Mouse (Mus musculus) embryo, embryonic 11 days (tissue): ENCODE results near the gene Tmem136.
"Not testable (repeated sequence)": the region's sequence is repeated elsewhere in the genome, so short reads cannot be mapped to it uniquely, and the experiment has no call there.

Experiments used
- DNase-seq: peaks from one replicate; pipeline ENCODE4 v3.0.0-alpha.2; 2015

Gene Tmem136

DNA sequence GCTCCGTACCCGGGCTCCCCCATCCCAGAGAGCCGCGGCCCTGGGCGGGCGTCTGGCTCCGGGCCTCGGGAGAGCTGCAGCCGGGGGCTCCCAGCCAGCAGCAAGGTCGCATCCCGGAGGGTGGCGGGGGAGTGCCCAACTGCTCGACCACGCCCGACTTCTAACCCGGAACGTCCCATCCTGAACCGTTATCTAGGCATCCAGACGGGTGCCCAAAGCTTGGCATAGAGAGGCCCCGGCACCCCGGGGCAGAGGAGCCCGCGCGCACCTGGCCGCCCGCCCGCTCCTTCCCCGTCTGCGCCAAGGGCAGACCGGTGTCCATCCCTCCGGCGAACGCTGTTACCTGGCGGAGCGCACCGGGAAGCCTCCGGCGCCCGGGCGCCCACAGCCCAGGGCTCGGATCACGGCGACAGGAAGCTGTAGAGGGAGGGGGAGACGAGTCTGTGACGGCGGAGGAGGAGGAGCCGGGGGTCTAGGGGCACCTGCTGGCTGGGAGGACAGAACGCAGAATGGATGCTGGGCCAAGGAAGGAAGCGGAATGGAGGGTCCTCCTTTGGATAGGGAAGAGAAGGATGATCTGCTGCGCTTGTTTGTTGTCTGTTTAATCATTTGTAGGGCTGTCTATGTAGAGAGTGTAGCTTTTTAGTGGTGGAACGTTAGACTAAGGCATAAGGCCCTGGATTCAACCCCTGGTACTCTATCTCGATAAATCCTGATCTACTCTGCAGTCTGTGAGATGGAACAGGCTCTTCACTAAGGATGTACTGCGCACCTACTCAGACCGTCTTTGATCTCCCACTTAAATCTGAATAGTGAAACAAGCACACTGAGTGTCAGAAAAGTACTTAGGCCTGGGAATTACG, at the start of gene Tmem136:
Gene Tmem136 (minus strand): TSS at position 437 of the 863 bp plus-strand sequence.
- DNase-seq, result peak; percentile 86

DNA sequence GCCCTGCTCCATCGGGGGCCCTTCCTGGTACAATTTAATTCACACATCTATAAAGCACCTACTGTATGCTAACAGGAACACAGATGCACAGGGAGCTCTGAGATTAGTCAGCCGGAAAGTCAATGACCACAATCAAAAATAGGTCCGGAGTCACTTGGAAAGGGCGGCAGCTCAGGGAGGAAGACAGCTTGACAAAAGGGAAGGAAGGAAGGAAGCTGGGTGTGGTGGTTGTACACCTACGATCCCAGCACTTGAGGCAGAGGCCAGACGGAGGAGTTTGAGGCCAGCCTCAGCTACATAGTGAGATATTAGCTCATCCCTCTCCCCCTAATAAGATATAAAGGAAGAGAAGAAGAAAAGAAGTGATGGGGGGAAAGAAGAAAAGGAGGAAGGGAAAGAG, 39.6 kb upstream of the Tmem136 start:
- DNase-seq, result no peak

DNA sequence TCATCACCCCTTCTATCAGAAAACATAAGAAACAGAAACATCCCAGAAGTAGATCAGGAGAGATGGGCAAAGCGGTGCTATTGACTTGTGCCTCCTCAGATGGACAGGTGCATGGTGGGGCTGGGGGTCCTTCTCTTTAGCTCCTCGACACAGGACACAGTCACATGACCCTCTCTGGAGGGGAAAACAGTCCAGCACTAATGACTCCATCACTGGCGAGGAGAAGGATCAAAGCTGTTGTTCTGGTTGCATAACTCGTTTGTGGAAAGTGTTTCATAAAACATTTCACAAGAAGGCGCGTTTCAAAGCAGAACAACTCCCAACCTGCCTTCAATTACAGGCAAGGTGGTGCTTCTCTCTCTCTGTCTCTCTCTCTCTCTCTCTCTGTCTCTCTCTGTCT, 35.4 kb upstream of the Tmem136 start:
- no peak for DNase-seq

DNA sequence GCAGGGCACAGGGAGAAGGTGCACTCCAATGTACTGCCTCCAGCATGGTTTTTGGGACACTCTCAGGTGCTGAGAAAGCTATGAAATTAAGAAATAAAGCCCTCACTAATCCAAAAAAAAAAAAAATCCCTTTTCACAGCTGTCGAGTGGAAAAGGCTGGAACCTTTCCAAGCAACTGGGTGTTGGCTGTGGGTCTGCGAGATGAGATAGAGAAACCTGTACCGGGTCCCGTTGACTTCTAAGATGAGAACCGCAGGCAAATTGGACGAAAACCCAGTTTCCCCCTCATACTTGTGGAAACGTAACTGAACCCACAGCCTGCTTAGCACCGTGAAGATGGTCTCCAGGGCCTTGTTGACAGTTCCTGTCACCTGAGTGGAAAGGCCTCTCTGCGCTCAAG, 34.6 kb upstream of the Tmem136 start:
- DNase-seq, result no peak

DNA sequence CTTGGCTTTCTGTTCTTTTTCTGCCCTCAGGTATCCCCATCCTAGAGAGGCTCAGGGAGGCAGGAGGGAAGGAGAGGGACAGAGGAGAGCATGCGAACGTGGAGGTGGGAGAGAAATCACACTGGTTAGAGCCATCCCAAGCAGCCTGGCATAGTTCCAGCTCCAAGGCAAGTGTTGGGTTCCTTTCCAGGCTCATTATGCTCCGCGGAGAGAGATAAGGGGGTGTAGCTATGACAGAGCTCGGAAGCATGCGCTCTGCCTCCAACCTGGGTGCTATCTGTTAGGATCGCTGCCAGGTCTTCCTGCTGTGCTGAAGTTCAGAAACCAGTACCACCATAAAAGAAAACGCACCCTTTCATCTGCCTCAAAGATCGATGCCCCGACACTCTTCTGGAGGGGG, 33.7 kb upstream of the Tmem136 start:
- DNase-seq, result no peak

DNA sequence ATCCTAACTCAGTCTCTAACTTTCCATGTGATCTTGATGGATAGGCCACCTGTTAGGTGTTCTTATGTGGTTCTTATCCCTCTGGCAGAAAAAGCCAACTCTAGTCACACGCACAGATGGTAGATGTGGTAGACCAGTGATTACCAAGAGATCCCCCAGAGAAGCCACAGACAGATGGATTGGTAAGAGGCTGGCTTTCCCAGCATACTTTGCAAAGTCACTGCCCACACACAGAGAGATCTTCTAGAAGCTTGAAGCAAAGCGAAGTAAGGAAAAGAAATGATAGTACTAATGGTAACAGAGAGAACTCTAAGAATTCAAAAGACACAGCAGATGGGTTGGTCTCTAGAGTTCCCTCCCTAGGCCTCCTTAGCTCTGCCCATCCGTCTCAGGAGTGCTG, 33.1 kb upstream of the Tmem136 start:
- no peak for DNase-seq

DNA sequence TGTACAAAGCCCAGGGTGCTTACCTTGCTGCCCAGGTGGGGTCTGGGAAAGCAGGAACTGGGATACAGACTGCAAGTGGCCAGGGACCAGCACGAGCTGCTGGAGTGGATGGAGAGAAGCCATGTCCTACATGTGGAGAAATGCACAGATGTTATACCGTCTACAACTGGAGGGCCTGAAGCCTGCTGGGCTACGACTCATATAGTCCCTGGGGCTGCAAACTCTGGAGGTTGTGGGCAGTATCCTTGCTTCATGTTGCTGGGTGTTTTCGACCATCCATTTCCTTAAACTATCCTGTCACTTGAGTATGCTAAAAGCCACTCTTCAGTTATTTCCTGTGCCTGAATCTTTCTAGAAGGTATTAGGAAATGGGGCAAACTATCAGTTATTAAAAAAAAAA, 28.8 kb upstream of the Tmem136 start:
- DNase-seq, result no peak

DNA sequence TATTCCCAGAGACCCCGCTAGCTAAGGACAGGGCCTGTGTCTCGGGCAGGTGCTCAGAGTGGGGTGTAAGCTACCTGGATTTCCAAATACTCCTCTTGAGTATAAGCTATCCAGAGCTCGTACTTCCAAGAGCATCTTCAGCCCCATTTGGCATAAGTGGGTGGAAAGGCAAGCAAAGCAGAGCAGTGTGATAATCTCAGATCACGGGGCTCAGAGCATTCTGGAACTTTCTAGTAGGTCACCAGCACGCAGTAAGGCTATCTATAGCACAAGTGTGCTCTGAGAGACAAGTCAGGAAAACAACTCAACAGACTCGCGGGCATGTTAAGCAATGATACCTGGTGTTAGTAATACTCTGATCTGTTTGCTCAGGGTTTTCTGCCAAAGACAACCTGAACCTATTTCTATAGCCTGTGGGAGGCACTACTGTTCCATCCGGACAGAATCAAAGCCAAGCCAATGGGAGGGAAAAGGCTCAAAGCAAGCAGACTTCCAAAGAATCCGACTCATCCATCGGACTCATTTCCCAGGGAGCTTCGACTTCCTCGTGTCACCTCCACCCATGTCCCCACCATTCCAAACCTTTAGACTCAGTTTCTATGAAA, 27.9 kb upstream of the Tmem136 start:
- no peak for DNase-seq

DNA sequence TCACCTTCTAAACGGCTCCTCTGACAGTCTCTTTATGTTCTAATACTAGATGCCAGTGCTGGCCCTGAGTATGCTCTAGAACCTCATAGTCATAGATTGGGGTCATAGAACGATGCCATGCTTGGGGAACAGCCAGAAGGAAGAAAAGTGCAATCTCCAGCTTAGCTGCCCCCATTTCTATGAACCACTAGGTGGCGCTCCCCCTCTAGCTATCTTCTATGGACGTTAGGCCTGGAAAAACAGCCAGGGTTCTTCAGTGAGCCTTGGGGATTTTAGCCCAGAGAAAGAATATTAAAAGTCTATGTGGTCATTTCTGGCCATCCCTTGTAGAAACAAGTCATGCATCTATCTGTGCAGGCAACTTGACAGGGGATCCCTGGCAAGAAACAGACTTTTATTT, 25.5 kb upstream of the Tmem136 start:
- DNase-seq, result peak; percentile 84

DNA sequence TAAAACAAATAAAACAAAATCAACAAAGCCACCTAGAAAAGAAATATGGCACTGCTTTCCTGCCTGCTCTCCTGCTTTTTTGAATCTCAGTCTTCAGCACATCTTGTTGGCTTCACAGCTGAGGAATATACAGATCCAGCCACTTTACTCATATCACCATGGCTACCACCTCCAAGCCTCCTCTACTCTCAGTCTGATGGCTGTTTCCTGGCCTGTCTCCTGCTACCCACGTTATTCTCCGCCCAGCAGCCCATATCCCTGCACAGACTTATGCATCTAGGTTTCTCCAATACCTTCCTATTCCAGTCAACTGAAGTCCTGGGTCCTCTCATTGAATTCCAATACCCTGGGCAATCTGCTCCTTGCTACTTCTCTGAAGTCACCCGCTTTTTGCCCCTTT, 17.2 kb upstream of the Tmem136 start:
- DNase-seq, result no peak

DNA sequence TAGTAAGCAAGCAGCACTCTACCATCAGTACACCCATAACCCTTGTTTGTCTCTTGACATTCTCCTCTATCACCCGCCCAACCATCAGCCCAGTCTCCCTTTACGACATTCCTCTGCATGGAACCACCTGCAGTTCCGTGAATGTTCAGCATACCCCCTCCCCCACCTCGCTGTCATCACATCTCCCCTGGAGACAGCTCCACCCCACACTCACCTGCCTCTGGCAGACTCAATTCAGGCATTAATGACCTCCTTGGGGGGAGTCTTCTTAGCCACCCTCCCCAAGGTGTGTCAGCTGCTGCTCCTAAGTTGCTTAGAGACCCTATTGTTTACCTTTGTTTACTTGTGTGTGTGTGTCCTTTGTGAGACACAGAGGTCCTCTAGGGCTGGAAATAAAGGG, 16.0 kb upstream of the Tmem136 start:
- DNase-seq, result no peak

DNA sequence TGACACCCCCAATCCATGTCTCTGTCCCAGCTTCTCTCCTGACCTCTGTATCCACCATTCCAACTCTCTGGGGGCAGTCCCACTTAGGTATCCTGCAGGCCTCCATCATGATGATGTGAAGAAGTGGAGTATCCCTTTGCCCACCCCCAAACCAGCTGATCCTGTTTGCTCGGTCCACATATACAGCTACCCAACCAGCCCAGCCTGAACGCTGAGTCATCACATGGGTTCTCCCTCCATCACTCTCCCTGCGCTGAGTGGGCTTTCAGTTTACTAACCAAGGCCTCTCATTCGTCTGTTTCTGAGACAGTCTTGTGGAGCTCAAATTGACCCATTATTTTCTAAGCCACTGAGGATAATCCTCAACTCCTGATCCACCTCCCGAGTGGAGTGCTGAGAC, 15.6 kb upstream of the Tmem136 start:
- DNase-seq, result no peak

DNA sequence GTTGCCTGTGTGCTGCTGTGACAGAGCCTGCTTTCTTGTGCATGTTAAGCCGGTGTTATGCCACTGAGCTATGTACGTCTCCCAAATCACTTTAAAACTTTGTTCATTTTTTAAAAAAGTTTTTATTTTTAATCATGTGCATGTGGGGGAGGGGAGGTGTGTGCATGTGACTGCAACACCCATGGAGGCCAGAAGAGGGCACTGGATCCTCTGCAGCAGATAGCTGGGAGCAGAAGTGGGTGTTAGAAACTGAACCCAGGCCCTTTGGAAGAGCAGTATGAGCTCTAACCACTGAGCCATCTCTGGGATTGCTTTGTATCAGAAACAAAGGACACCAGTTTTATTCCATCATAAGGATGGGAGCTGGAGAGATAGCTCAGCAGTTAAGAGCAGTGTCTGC, 14.3 kb upstream of the Tmem136 start:
- no peak for DNase-seq

DNA sequence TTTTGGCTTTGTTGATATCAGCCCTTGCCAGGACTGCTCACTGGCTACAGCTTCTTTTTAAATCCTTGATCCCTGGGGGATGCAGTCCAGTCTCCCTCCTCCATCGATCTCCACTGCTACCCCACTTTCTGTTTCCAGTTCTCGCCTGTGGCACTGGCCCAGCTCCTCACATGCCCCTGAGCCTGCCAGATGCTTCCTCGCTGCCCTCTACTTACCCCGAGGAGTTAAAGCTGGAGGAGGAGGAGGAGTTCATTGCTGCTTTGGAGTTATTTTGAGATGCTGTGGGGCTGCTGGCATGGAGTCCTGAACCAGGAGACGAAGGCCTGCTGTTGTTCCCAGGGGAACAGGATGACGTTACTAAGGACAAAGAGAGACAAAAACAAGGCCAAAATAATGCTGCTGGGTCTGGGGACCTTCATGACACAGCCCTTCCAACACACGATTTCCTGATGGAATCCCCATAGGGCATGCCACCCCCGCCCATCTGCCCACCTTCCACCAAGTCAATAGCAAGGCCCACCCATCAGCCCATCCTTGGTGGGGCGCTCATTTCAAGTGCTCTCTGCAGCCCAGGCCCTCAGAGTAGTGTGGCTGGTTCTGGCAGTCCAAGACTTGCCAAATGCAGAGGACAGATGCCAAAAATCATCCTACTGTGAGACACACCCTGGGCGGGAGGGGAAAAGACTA, 10.9 kb upstream of the Tmem136 start:
- no peak for DNase-seq

DNA sequence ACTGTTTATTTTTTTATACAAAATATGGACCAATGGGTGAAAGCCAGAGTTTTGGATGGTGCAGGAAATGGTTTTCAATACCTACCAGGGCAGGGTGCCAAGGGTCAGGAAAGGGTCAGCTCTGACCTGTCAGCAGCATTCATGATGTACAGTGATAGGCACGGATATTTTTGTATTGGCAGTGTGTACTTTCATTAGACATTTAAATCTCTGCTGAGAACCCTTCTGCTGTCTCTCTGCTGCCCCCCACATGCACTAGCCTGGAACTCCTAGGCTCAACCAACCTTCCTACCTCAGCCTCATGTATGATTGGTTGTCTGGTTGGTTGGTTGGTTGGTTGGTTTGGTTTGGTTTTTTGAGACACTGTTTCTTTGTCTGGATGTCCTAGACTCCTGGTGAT, 6.0 kb upstream of the Tmem136 start:
- DNase-seq, result no peak

DNA sequence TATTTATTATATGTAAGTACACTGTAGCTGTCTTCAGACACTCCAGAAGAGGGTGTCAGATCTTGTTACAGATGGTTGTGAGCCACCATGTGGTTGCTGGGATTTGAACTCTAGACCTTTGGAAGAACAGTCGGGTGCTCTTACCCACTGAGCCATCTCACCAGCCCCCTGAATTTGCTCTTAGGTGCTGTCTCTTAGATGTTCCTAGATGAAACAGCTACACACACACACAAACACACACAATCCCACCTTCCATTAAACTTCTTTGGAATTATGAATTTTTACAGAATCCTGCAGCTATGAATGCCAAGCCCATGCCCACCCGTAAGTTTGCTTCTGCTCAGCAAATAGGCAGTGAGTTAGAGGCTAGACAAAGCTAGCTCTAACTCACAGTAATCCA, 5.6 kb upstream of the Tmem136 start:
- DNase-seq, result not testable (repeated sequence)

DNA sequence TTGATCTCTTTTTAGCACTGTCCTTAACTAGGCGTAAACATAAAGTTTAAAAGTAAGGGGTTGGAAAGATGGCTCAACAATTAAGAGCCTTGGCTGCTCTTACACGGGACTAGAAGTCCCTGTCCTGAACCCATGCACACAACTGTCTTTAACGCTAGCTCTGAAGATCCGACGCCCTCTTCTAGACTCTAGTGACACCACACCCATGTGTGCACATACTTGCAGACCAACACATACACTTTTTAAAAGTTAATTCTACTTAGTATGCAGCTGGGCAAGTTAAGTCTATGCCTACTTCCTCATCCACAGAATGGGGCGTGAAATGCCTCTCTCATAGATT, 597 bp upstream of the Tmem136 start:
- DNase-seq, result no peak

DNA sequence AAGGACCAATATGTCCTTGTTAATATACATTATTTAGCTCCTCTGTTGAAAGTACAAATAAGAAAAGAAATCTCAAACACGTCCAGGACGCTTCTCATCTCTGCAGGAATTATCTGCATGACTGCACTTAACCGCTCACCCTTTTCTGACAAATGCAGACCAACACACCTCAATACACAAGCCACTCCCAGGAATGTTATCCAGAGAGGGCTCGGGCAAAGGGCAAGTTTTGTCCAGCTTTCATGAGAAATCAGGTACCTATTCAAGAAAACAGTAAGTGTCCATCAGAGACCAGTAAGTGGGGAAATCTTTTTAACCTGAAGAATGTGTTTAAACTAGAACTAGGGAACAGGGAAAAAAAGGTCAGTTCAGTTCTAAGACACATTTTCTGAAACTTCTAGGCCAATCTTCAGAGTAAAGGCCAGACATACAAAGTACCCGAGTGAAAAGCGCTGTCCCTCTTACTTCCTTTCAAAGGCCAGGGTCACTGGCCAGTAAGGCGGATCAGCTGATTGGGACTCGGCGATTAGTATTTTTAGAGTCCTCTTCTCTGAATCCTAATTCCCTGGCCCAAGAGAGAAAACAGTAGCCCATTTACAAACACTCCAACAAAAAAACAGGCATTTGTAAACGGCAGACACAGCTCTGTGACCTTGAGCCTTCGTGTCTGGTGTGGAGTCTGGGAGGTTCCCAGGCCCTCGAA, 788 bp downstream of the Tmem136 start:
- DNase-seq, result no peak

DNA sequence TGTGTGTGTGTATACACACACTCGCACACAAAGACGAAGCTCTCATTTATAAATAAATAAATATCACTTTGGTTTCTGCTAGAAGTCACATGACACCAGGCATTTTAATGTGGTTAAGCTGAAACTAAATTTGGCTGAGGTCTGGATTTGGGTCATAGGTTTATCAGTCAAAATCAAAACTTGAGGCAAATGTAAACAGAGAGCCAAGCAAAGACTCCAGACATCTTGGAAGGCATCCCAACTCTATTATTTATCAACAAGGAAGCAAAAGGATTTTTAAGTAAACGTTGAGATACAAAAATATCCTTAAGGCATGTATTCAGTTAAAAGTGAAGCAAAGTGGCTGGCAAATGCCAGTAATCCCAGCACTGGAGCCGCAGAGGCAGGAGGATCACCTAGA, 1.5 kb downstream of the Tmem136 start:
- DNase-seq, result no peak

DNA sequence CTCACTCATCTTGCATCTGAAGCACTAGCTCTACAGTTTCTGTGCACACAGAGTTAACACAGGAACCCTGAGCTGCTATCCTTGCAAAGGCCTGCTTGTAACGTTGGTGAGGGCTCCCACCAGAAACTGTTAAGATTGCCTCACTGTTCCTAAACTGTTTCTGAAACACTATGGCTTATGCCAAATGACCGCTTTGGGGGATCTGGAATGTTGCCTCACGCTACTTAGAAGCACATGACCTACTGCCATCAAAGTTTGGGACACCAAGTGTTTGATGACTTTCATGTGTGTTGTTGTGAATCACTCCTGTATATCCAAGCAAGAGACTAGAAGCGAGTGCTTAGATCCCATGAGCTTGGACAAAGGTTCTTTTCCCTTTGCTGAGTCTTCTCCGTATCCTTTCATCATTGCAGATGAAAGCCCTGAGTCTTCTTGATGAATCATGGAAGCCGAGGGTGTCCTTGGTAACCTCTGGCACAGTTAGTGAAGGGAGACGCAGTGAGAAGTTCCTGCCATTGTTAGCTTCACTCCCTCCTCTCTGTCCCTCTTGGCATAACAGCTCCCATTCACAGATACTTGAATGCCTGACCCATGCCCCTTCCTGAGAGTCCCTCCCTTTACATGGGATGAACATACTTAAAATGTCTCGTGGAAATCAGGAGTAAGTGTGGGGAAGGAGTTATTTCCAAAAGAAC, 5.9 kb downstream of the Tmem136 start:
- no peak for DNase-seq

DNA sequence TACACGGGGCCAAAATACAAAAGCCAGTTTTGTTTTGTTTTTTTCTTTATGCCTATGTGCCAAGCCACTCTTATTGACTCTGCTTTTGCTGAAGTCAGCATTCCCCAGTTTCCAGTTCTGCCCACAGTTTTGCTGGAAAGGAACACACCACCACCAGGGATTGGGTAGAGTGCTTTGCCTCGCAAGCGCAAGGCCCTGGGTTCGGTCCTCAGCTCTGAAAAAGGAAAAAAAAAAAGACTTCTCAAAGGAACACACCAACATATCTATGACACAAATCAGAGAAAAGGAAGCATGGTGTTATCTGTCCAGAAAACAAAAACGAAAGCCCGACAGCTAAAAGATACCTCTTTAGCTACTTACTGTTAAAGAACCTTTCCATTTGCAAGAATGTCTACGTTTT, 7.2 kb downstream of the Tmem136 start:
- DNase-seq, result no peak

DNA sequence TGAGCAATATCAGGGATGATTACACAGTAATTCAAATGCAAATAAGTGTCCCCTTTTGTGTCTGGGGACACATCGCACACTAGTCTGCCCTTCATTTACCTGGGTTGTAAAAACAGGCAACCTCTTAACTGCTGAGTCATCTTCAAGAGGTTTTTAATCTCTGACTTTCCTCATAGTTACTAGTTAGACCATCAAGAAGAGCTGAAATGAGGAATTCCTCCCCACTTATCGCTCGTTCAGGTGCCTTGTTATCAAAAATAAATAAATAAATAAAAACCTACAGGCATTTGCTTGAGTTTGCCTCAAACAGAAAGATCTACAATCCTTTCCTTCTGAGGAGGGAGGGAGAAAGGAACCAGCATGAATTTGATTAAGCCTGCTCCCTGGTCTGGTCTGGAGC, 7.6 kb downstream of the Tmem136 start:
- DNase-seq, result no peak

DNA sequence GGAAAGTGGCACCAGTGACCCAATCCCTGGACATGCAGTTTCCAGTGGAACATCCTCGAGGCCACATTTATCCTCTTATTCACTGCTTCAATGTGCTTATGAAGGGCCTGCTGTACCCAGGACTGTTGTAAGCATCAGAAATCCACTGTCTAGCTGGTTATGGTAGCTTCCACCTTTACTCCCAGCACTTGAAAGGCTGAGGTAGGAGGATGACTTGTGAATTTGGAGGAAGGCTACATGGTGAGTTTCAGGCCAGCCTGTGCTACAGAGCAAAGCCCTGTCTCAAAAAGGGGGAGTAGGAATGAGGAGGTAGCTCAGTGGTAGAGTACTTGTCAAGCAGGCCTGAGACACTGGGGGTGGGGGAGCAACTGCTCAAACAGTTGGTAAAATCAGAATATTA, 8.3 kb downstream of the Tmem136 start:
- DNase-seq, result no peak
